Mouse (Mus musculus): ENCODE measurements around the gene Ccdc70. TPM values are rescaled to one million over a fixed set of nuclear protein-coding genes. Genes with fewer than 3 reads are reported as not detected.

Ccdc70 gene
- total and polyA plus RNA-seq, 3 experiments: not detected

GRCm38 (mm10) chr8:22017731-22018130 lies 48.2 kb downstream of the Ccdc70 start:
- Histone ChIP-seq H3K9ac (ENCODE audit: low read depth, low read length) (no peak overlapping the region), H3K79me2 (replicated peaks; ENCODE audit: control insufficient read depth, insufficient read depth, low read length) (no peaks in the 10 kb centered on the region), H3K27me3 (ENCODE audit: control insufficient read depth, insufficient read depth, low read length) (no peaks in the 10 kb centered on the region), H3K4me3 (no peak overlapping the region), H3K36me3 (ENCODE audit: control insufficient read depth, insufficient read depth, low read length) (no peaks in the 10 kb centered on the region), H3K27ac (no peak overlapping the region), H3K4me1 (ENCODE audit: control insufficient read depth, insufficient read depth, low read length) (no peaks in the 10 kb centered on the region)
- TF ChIP-seq CTCF (IDR thresholded peaks at IDR 0.05): no peak
- no peak for TF ChIP-seq EP300 (IDR thresholded peaks at IDR 0.05; ENCODE audit: insufficient read depth, low read depth, low read length)
- TF ChIP-seq POLR2A (IDR thresholded peaks at IDR 0.05; ENCODE audit: insufficient read depth, low read depth, low read length): no peak
- DNase-seq: no peak
- intact Hi-C loops (cut with DNase I): no loop called here
- WGBS: 76% methylated on average over 7 of the region's 7 CpGs

GRCm38 (mm10) chr8:22019498-22019897 lies 49.9 kb downstream of the Ccdc70 start:
- Histone ChIP-seq H3K27me3 (ENCODE audit: control insufficient read depth, insufficient read depth, low read length) (no peaks in the 10 kb centered on the region), H3K4me3 (no peak overlapping the region), H3K4me1 (ENCODE audit: control insufficient read depth, insufficient read depth, low read length) (no peaks in the 10 kb centered on the region), H3K9ac (ENCODE audit: low read depth, low read length) (no peak overlapping the region), H3K36me3 (ENCODE audit: control insufficient read depth, insufficient read depth, low read length) (no peaks in the 10 kb centered on the region), H3K79me2 (replicated peaks; ENCODE audit: control insufficient read depth, insufficient read depth, low read length) (no peaks in the 10 kb centered on the region), H3K27ac (no peak overlapping the region)
- no peak for DNase-seq
- intact Hi-C loops (cut with DNase I): no loop called here
- TF ChIP-seq CTCF (IDR thresholded peaks at IDR 0.05) (no peak), POLR2A (IDR thresholded peaks at IDR 0.05; ENCODE audit: insufficient read depth, low read depth, low read length) (no peak), EP300 (IDR thresholded peaks at IDR 0.05; ENCODE audit: insufficient read depth, low read depth, low read length) (no peak)
- WGBS: 52% methylated on average over 5 of the region's 5 CpGs

- no peak for TF ChIP-seq EP300 (IDR thresholded peaks at IDR 0.05; ENCODE audit: insufficient read depth, low read depth, low read length)
- no peak for TF ChIP-seq POLR2A (IDR thresholded peaks at IDR 0.05; ENCODE audit: insufficient read depth, low read depth, low read length)
- TF ChIP-seq CTCF (IDR thresholded peaks at IDR 0.05): no peak
- H3K27me3 ChIP-seq (ENCODE audit: control insufficient read depth, insufficient read depth, low read length): no peaks in the 10 kb centered on the region
- H3K36me3 ChIP-seq (ENCODE audit: control insufficient read depth, insufficient read depth, low read length): no peaks in the 10 kb centered on the region
- no peaks in the 10 kb centered on the region for H3K79me2 ChIP-seq (replicated peaks; ENCODE audit: control insufficient read depth, insufficient read depth, low read length)
- no peak overlapping the region for H3K9ac ChIP-seq (ENCODE audit: low read depth, low read length)
- H3K4me3 ChIP-seq: no peak overlapping the region
- 58% methylated on average over 7 of the region's 7 CpGs for WGBS
- DNase-seq: no peak
- H3K4me1 ChIP-seq (ENCODE audit: control insufficient read depth, insufficient read depth, low read length): no peaks in the 10 kb centered on the region
- intact Hi-C loops (cut with DNase I): no loop called here
- no peak overlapping the region for H3K27ac ChIP-seq
These were observed 52.7 kb downstream of the Ccdc70 start for GRCm38 (mm10) chr8:22022244-22022643.

Other genes starting within 250 kb of the Ccdc70 start
- gene Defa24, start 235.3 kb upstream of the Ccdc70 start, total RNA-seq (2021): not detected
- not detected in 2 replicates for gene Defa24, start 235.3 kb upstream of the Ccdc70 start, polyA plus RNA-seq (2012; rRNA removed)
- gene Defb50, start 146.2 kb upstream of the Ccdc70 start, total RNA-seq (2021): not detected
- gene Defb50, start 146.2 kb upstream of the Ccdc70 start, polyA plus RNA-seq (2012; rRNA removed): not detected in 2 replicates
- not detected for gene Defb2, start 129.8 kb upstream of the Ccdc70 start, total RNA-seq (2021)
- gene Defb2, start 129.8 kb upstream of the Ccdc70 start, polyA plus RNA-seq (2012; rRNA removed): not detected in 2 replicates
- gene Defb10, start 110.9 kb upstream of the Ccdc70 start, total RNA-seq (2021): not detected
- gene Defb10, start 110.9 kb upstream of the Ccdc70 start, polyA plus RNA-seq (2012; rRNA removed): not detected in 2 replicates
- not detected for gene Defb9, start 84.4 kb upstream of the Ccdc70 start, total RNA-seq (2021)
- not detected in 2 replicates for gene Defb9, start 84.4 kb upstream of the Ccdc70 start, polyA plus RNA-seq (2012; rRNA removed)
- gene Defb11, start 63.4 kb upstream of the Ccdc70 start, total RNA-seq (2021): not detected
- not detected in 2 replicates for gene Defb11, start 63.4 kb upstream of the Ccdc70 start, polyA plus RNA-seq (2012; rRNA removed)
- not detected for gene Defb15, start 37.1 kb upstream of the Ccdc70 start, total RNA-seq (2021)
- gene Defb15, start 37.1 kb upstream of the Ccdc70 start, polyA plus RNA-seq (2012; rRNA removed): not detected in 2 replicates
- gene Defb35, start 31.4 kb upstream of the Ccdc70 start, total RNA-seq (2021): not detected
- gene Defb35, start 31.4 kb upstream of the Ccdc70 start, polyA plus RNA-seq (2012; rRNA removed): not detected in 2 replicates
- not detected for gene Defb13, start 23.0 kb upstream of the Ccdc70 start, total RNA-seq (2021)
- not detected in 2 replicates for gene Defb13, start 23.0 kb upstream of the Ccdc70 start, polyA plus RNA-seq (2012; rRNA removed)
- not detected for gene Fam90a1a, start 11.1 kb upstream of the Ccdc70 start, total RNA-seq (2021)
- not detected in 2 replicates for gene Fam90a1a, start 11.1 kb upstream of the Ccdc70 start, polyA plus RNA-seq (2012; rRNA removed)
- gene Atp7b, start 90.5 kb downstream of the Ccdc70 start, total RNA-seq (2021): under 1 TPM; 0.05 to 0.07 TPM
- 0.06 and 0.43 TPM in 2 replicates for gene Atp7b, start 90.5 kb downstream of the Ccdc70 start, polyA plus RNA-seq (2012; rRNA removed)
- 1 to 10 TPM; 7.7 to 8.1 TPM for gene Alg11, start 90.9 kb downstream of the Ccdc70 start, total RNA-seq (2021)
- gene Alg11, start 90.9 kb downstream of the Ccdc70 start, polyA plus RNA-seq (2012; rRNA removed): 3.3 and 7.5 TPM in 2 replicates
- gene Nek5, start 155.3 kb downstream of the Ccdc70 start, total RNA-seq (2021): not detected
- 0.12 and 0.23 TPM in 2 replicates for gene Nek5, start 155.3 kb downstream of the Ccdc70 start, polyA plus RNA-seq (2012; rRNA removed)
- gene Nek3, start 196.7 kb downstream of the Ccdc70 start, total RNA-seq (2021): 1 to 10 TPM; 1.4 to 2.1 TPM
- 1.00 and 1.9 TPM in 2 replicates for gene Nek3, start 196.7 kb downstream of the Ccdc70 start, polyA plus RNA-seq (2012; rRNA removed)
- under 1 TPM; 0.11 to 0.29 TPM for gene Ckap2, start 216.0 kb downstream of the Ccdc70 start, total RNA-seq (2021)
- gene Ckap2, start 216.0 kb downstream of the Ccdc70 start, polyA plus RNA-seq (2012; rRNA removed): 0.21 and 0.53 TPM in 2 replicates
- 10 to 100 TPM; 25.2 to 27.0 TPM for gene Vps36, start 223.0 kb downstream of the Ccdc70 start, total RNA-seq (2021)
- gene Vps36, start 223.0 kb downstream of the Ccdc70 start, polyA plus RNA-seq (2012; rRNA removed): 9.9 and 16.2 TPM in 2 replicates